Mouse (Mus musculus) heart, embryonic 14.5 days (tissue): ENCODE measurements around the gene Xylt1. TPM values are rescaled to one million over a fixed set of nuclear protein-coding genes. Genes with fewer than 3 reads are reported as not detected.

Source experiments
- ATAC-seq: fragments of 200-750 bp; cut with Nextera tagmentation; 2 replicates; pipeline ENCODE4 v1.8.0; 2017; ENCODE audit warnings: low read depth, moderate TSS enrichment; ENCODE audit not compliant: insufficient number of reproducible peaks, insufficient read depth, low FRiP score
- H3K27ac ChIP-seq, 2 experiments: fragments of 200-500 bp in 1 of 2; fragments of 300-500 bp in 1 of 2; sonication (generic) in 1 of 2; replicated peaks in 1 of 2; 2 replicates each; pipeline ENCODE4 v1.5.1; 2012 to 2014; ENCODE audit warnings: low read depth in 2 of 2, low read length in 2 of 2, control low read depth in 1 of 2, mild to moderate bottlenecking in 1 of 2, mixed read lengths in 1 of 2; ENCODE audit not compliant: control insufficient read depth in 1 of 2, insufficient read depth in 1 of 2
- H3K27me3 ChIP-seq: fragments of 300-500 bp; sonication (generic); 2 replicates; pipeline ENCODE4 v1.6.1; 2014; ENCODE audit warnings: mild to moderate bottlenecking, low read length, control low read depth; ENCODE audit not compliant: control insufficient read depth, insufficient read depth
- H3K36me3 ChIP-seq: fragments of 300-500 bp; sonication (generic); 2 replicates; pipeline ENCODE4 v1.6.1; 2014; ENCODE audit warnings: mild to moderate bottlenecking, control low read depth, low read length, mixed read lengths; ENCODE audit not compliant: control insufficient read depth, insufficient read depth
- H3K4me1 ChIP-seq, 2 experiments: fragments of 200-500 bp in 1 of 2; fragments of 300-500 bp in 1 of 2; sonication (generic) in 1 of 2; 2 replicates each; pipeline ENCODE4 v1.6.1; 2012 to 2014; ENCODE audit warnings: low read length in 2 of 2, control low read depth in 1 of 2, mixed read lengths in 1 of 2; ENCODE audit not compliant: control insufficient read depth in 2 of 2, insufficient read depth in 2 of 2
- H3K4me2 ChIP-seq: fragments of 300-500 bp; sonication (generic); 2 replicates; pipeline ENCODE4 v1.6.1; 2014; ENCODE audit warnings: mild to moderate bottlenecking, low read length
- H3K4me3 ChIP-seq, 2 experiments: fragments of 200-500 bp in 1 of 2; fragments of 300-500 bp in 1 of 2; sonication (generic) in 1 of 2; 2 replicates each; pipeline ENCODE4 v1.5.1; 2012 to 2014; ENCODE audit warnings: low read length in 2 of 2, mild to moderate bottlenecking in 2 of 2, control low read depth in 1 of 2, low read depth in 1 of 2, moderate library complexity in 1 of 2; ENCODE audit not compliant: control insufficient read depth in 1 of 2, insufficient read depth in 1 of 2
- H3K9ac ChIP-seq: fragments of 300-500 bp; sonication (generic); 2 replicates; pipeline ENCODE4 v1.6.1; 2014; ENCODE audit warnings: mild to moderate bottlenecking, low read length
- H3K9me3 ChIP-seq: fragments of 300-500 bp; sonication (generic); 2 replicates; pipeline ENCODE4 v1.6.1; 2016; ENCODE audit warnings: low read length, control low read depth; ENCODE audit not compliant: control insufficient read depth
- WGBS: fragments of 180-500 bp; shearing (Covaris S2); extraction: QIAGEN DNeasy Blood & Tissue Kit; methylation state at CpG from one replicate; pipeline ENCODE4 v1.1.7; 2014; 5-methylcytosine and 5-hydroxymethylcytosine counted together
- polyA plus RNA-seq: library from polyadenylated mRNA; unstranded; fragments of >200 nt; fragmentation: Nextera tagmentation; extraction: Ambion mirVana; gene quantifications from 2 replicates; pipeline ENCODE4 v1.2.1, GENCODE M21; 2014

Xylt1 gene
- polyA plus RNA-seq, 1 experiment from 2014 or later = 2.0 TPM

DNA sequence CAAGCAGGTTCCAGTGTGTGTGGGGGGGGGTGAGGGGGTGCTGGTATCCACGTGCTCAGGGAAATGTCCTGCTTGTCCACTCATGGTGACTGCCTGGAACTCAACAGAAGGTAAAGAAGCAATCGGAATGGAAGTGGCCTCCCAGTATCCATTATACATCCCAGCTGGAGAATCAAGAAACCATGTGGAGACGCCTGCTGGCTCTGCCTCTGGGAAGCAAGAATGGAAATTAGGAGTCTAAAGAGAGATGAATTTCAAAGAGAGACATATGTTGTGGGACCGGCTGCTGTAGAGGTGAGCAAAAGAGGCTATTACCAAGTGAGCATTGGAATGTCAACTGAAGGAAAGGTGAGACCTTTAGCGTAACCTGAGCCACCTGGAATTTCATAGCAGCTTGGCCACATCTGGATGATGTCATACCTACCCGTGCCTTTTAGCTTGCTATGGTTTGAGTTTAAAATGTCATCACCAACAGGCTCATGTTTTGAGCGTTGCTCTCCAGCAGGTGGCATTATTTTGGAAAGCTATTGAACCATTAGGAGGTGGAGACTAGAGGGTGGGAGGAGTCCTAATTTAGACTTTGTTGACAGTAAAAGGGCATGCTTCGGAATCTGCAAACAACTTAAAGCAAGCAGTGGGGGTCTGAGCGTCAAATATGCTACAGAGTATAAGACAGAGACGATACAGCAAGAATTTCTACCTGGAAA is 329.3 kb downstream of the Xylt1 start:
- H3K4me3 ChIP-seq = no peak overlapping the region
- ATAC-seq = no peak
- H3K9ac ChIP-seq = no peak overlapping the region
- H3K4me1 ChIP-seq = no peaks in the 10 kb centered on the region
- H3K27ac ChIP-seq = no peak overlapping the region
- H3K36me3 ChIP-seq = no peaks in the 10 kb centered on the region
- no peaks in the 10 kb centered on the region for H3K27me3 ChIP-seq
- H3K9me3 ChIP-seq = no peaks in the 10 kb centered on the region
- 59% methylated on average over 10 of the region's 10 CpGs for WGBS
- H3K4me2 ChIP-seq = no peak overlapping the region

DNA sequence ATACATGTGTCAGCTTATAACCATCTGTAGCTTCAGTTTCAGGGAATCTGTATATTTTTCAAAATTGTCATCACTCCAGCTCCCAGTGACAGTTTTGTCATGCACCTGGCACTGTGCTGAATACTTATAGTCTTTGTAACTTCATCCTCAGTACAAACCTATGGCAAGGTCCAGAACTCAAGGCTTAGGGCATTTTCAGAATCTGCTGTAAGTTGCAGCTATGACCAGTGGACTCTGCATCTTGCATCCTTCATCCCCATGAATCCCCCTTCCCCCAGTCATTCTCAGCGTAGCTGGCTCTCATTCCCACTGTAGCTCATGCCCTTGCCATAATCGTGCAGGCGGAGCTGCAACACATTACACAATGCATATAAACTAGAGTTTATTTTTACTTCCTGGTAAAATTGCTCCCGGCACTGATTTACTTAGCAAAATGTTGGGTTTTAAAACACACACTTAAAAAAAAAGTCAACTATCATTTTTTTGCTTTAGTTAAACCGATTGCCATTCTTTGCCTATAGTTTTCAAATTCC is 336.2 kb downstream of the Xylt1 start:
- no peak overlapping the region for H3K4me3 ChIP-seq
- no peak for ATAC-seq
- H3K4me1 ChIP-seq = no peaks in the 10 kb centered on the region
- H3K27ac ChIP-seq = no peak overlapping the region
- no peaks in the 10 kb centered on the region for H3K9me3 ChIP-seq
- H3K27me3 ChIP-seq = no peaks in the 10 kb centered on the region
- no peak overlapping the region for H3K4me2 ChIP-seq
- H3K9ac ChIP-seq = no peak overlapping the region
- WGBS = 77% methylated on average over 5 of the region's 5 CpGs
- H3K36me3 ChIP-seq = no peaks in the 10 kb centered on the region

DNA sequence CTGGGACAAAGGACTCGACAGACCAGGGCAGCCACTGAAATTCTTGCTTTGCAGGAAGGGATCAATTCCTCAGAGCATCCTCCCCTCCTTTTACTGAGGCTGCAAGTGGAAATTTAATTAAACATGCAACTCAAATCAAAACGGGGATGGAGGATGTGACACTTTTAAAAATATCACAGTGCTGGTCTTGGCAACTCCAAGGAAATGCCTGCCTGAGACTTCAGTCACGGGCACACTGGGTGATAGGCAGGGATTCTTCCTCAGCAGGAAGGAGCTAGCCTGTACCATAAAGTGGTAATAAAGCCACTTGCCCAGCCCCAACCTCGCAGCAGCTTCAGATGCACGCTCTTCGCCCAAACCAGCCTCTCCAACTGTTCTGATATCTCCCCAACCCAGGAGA is 339.6 kb downstream of the Xylt1 start:
- Histone ChIP-seq H3K36me3 (no peaks in the 10 kb centered on the region), H3K4me1 (no peaks in the 10 kb centered on the region)

More for the DNA sequence above, 339.6 kb downstream of the Xylt1 start:
- no peak overlapping the region for H3K4me3 ChIP-seq
- no peak overlapping the region for H3K4me2 ChIP-seq
- H3K27ac ChIP-seq = no peak overlapping the region
- no peaks in the 10 kb centered on the region for H3K27me3 ChIP-seq
- ATAC-seq = no peak
- 54% methylated on average over 6 of the region's 6 CpGs for WGBS
- H3K9me3 ChIP-seq = peaks cover 2% of the 10 kb centered on the region; the same call in 1 of the 2 replicates
- H3K9ac ChIP-seq = no peak overlapping the region
